Mouse (Mus musculus): ENCODE measurements around the gene Itga9. TPM values are rescaled to one million over a fixed set of nuclear protein-coding genes. Genes with fewer than 3 reads are reported as not detected.
A peak's percentile ranks its signal among the peaks of the same experiment; 100 is the strongest.

Itga9 gene
- polyA plus RNA-seq, 1 experiment from 2014 or later, result 6.2 TPM

DNA sequence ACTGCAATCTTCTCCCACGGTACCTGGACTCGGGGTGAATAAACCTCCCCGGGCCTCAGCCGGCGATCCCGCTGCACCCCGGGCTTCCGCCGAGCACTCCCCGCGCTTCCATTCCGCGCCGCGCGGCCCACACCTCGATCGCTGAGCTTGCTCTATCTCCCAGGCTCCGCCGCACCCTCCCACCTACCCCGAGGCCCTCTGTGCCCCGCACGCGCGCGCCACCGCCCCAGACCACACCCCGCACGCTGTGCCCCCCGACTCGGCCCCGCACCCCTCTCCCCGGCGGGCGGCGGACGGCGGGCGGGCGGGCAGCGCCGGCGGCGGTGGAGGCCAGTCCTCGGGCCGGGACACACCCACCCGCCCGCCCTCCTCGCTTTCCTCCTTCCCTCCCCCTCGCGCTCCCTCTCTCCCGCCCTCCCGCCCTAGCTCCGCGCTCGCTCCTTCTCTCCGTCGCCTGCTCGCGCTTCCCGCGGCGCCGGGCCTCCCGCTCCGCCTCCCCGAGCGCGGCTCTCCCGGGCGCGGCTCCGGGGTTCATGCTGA, 319.7 kb downstream of the Itga9 start, which contains the start of gene Ctdspl:
Ctdspl (plus strand) TSS at position 343 of the 540 bp plus-strand sequence.
- Histone ChIP-seq H3K9me3 (ENCODE audit: control insufficient read depth, low read length) (no peaks in the 10 kb centered on the region), H3K27me3 (replicated peaks; ENCODE audit: control insufficient read depth, insufficient read depth, low read length) (no peaks in the 10 kb centered on the region), H3K36me3 (ENCODE audit: control insufficient read depth, insufficient read depth, low read length) (no peaks in the 10 kb centered on the region), H3K27ac (ENCODE audit: low read depth, low read length) (peak within 1 kb of the TSS; percentile 86), H3K4me1 (replicated peaks; ENCODE audit: control insufficient read depth, insufficient read depth, low read length) (peaks cover 27% of the 10 kb centered on the region), H3K9ac (ENCODE audit: low read depth, low read length) (peak within 1 kb of the TSS; percentile 81), H3K4me2 (peak within 1 kb of the TSS; percentile 100), H3K4me3 (ENCODE audit: low read depth, low read length) (peak within 1 kb of the TSS; percentile 85)
- WGBS, result under 1% methylated on average over 37 of the region's 73 CpGs
- DNase-seq (ENCODE audit: low spot score) (peak; percentile 83), ATAC-seq (replicated peaks; ENCODE audit: low FRiP score) (peak; percentile 61)

DNA sequence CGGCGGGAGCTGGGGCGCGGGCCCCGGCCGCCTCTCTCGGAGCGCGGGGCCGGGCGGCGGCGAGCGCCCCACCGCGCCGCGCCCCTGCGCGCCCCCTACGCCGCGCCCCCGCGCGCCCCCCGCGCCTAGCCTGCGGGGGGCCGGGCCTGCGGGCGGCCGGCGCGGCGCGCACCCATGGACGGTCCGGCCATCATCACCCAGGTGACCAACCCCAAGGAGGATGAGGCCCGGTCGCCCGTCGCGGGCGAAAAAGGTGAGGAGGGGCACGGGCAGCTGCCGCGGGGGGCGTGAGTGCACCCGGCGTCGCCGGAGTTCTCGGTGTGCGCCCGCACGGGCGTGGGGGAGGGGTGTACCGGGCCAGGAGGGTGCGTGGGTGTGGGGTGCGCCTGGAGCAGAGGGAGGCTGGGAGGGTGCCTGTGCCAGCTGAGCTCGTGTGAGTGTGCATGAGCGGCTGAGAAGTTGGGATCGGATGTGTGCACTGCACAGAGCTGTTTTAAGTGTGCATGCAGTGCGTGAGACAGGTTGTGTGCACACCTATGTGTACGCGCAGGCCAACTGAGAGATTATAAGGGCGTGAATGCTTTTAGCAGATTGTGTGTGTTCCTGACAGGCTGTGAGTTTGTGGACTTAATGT, 320.3 kb downstream of the Itga9 start:
- Histone ChIP-seq H3K27ac (ENCODE audit: low read depth, low read length) (peak overlapping the region; percentile 86), H3K4me2 (peak overlapping the region; percentile 100), H3K4me1 (replicated peaks; ENCODE audit: control insufficient read depth, insufficient read depth, low read length) (peaks cover 27% of the 10 kb centered on the region), H3K4me3 (ENCODE audit: low read depth, low read length) (peak overlapping the region; percentile 85), H3K9me3 (ENCODE audit: control insufficient read depth, low read length) (no peaks in the 10 kb centered on the region), H3K27me3 (replicated peaks; ENCODE audit: control insufficient read depth, insufficient read depth, low read length) (no peaks in the 10 kb centered on the region), H3K9ac (ENCODE audit: low read depth, low read length) (peak overlapping the region; percentile 81), H3K36me3 (ENCODE audit: control insufficient read depth, insufficient read depth, low read length) (no peaks in the 10 kb centered on the region)
- 2% methylated on average over 59 of the region's 68 CpGs for WGBS
- DNase-seq (ENCODE audit: low spot score), result peak; percentile 60
- peak; percentile 6; the same call in 1 of the 2 replicates for ATAC-seq (replicated peaks; ENCODE audit: low FRiP score)

- Histone ChIP-seq H3K4me2 (peak overlapping the region; percentile 100), H3K27ac (ENCODE audit: low read depth, low read length) (no peak overlapping the region), H3K9me3 (ENCODE audit: control insufficient read depth, low read length) (no peaks in the 10 kb centered on the region), H3K4me3 (ENCODE audit: low read depth, low read length) (peak overlapping the region; percentile 85), H3K9ac (ENCODE audit: low read depth, low read length) (peak overlapping the region; percentile 81), H3K4me1 (replicated peaks; ENCODE audit: control insufficient read depth, insufficient read depth, low read length) (peaks cover 27% of the 10 kb centered on the region), H3K27me3 (replicated peaks; ENCODE audit: control insufficient read depth, insufficient read depth, low read length) (no peaks in the 10 kb centered on the region), H3K36me3 (ENCODE audit: control insufficient read depth, insufficient read depth, low read length) (no peaks in the 10 kb centered on the region)
- WGBS, result 25% methylated on average over 8 of the region's 8 CpGs
- no peak for DNase-seq (ENCODE audit: low spot score)
- ATAC-seq (replicated peaks; ENCODE audit: low FRiP score), result no peak
These were observed 321.0 kb downstream of the Itga9 start for GRCm38 (mm10) chr9:118927501-118927900.

DNA sequence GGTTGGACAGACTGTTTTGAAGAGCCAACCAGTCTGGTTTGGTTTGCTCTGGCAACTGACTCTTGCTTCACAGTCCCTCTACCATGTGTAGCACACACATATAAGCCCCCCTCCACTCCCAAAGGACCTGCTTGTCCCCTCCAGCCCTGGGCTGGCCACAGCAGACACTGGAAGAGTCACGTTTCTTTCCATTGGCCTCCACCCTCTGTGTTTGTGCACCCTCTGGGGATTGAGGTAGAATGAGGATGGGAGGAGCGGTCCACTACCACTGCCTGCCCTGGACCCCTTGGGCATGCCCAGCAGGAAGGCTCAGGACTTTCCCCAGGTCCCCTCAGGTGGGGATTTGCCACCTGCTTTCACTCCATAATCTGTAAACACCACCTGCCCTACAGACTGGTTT, 321.5 kb downstream of the Itga9 start:
- Histone ChIP-seq H3K9ac (ENCODE audit: low read depth, low read length) (no peak overlapping the region), H3K36me3 (ENCODE audit: control insufficient read depth, insufficient read depth, low read length) (no peaks in the 10 kb centered on the region), H3K4me2 (peak overlapping the region; percentile 100), H3K4me1 (replicated peaks; ENCODE audit: control insufficient read depth, insufficient read depth, low read length) (peaks cover 27% of the 10 kb centered on the region), H3K27me3 (replicated peaks; ENCODE audit: control insufficient read depth, insufficient read depth, low read length) (no peaks in the 10 kb centered on the region), H3K9me3 (ENCODE audit: control insufficient read depth, low read length) (no peaks in the 10 kb centered on the region), H3K27ac (ENCODE audit: low read depth, low read length) (no peak overlapping the region), H3K4me3 (ENCODE audit: low read depth, low read length) (no peak overlapping the region; the same call in 1 of the 2 replicates)
- ATAC-seq (replicated peaks; ENCODE audit: low FRiP score) (no peak), DNase-seq (ENCODE audit: low spot score) (no peak)
- 68% methylated on average over 2 of the region's 2 CpGs for WGBS

DNA sequence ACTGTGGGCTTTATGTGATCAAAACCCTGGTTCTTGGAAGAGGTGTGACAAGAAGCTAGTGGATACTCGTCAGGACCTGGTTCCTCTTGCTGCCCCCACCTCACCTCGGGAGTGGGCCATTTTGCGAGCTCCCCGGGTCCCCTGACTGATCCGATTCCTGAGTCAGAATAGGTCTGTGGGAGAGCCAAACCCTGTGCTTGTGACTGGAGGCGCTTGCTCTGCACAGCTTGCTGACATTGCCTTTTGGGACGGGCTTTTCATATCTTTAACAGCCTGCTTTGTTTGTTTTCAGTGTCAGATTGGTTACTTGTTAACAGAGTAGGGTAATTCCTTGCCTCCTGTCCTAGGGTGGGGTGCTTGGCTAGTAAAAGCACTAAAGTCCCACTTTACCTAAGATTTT, 322.2 kb downstream of the Itga9 start:
- no peak for ATAC-seq (replicated peaks; ENCODE audit: low FRiP score)
- H3K4me3 ChIP-seq (ENCODE audit: low read depth, low read length), result no peak overlapping the region
- H3K4me1 ChIP-seq (replicated peaks; ENCODE audit: control insufficient read depth, insufficient read depth, low read length), result peaks cover 27% of the 10 kb centered on the region
- 55% methylated on average over 7 of the region's 7 CpGs for WGBS
- H3K27ac ChIP-seq (ENCODE audit: low read depth, low read length), result no peak overlapping the region
- no peak for DNase-seq (ENCODE audit: low spot score)
- peak overlapping the region; percentile 100 for H3K4me2 ChIP-seq
- no peaks in the 10 kb centered on the region for H3K36me3 ChIP-seq (ENCODE audit: control insufficient read depth, insufficient read depth, low read length)
- H3K27me3 ChIP-seq (replicated peaks; ENCODE audit: control insufficient read depth, insufficient read depth, low read length), result no peaks in the 10 kb centered on the region
- no peaks in the 10 kb centered on the region for H3K9me3 ChIP-seq (ENCODE audit: control insufficient read depth, low read length)
- no peak overlapping the region for H3K9ac ChIP-seq (ENCODE audit: low read depth, low read length)

DNA sequence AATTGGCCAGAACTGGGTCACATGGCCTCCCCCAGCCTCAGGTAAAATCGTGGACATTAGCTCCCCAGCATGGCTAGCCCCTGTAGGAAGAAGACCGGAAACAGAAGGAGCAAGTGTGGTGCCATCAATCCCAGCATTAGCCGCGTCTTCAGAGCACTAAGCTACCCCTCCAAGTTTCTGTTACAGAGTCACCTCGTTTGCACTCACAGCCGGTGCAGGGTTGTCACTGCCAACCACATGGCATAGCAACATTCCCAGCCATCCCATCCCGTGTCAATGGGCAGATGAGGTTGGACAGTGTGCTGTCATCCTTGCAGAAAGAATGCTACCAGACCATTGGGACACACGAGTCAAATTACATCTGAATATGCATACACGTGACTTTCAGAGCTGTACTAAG, 324.1 kb downstream of the Itga9 start:
- ATAC-seq (replicated peaks; ENCODE audit: low FRiP score), result no peak
- no peak overlapping the region for H3K27ac ChIP-seq (ENCODE audit: low read depth, low read length)
- no peaks in the 10 kb centered on the region for H3K27me3 ChIP-seq (replicated peaks; ENCODE audit: control insufficient read depth, insufficient read depth, low read length)
- no peaks in the 10 kb centered on the region for H3K36me3 ChIP-seq (ENCODE audit: control insufficient read depth, insufficient read depth, low read length)
- no peak overlapping the region for H3K9ac ChIP-seq (ENCODE audit: low read depth, low read length)
- 73% methylated on average over 9 of the region's 9 CpGs for WGBS
- no peaks in the 10 kb centered on the region for H3K9me3 ChIP-seq (ENCODE audit: control insufficient read depth, low read length)
- H3K4me1 ChIP-seq (replicated peaks; ENCODE audit: control insufficient read depth, insufficient read depth, low read length), result peaks cover 23% of the 10 kb centered on the region
- DNase-seq (ENCODE audit: low spot score), result no peak
- H3K4me3 ChIP-seq (ENCODE audit: low read depth, low read length), result no peak overlapping the region
- no peak overlapping the region for H3K4me2 ChIP-seq

GRCm38 (mm10) chr9:118933800-118934199, 327.3 kb downstream of the Itga9 start:
- 83% methylated on average over 9 of the region's 9 CpGs for WGBS
- no peak overlapping the region for H3K27ac ChIP-seq (ENCODE audit: low read depth, low read length)
- no peak overlapping the region for H3K4me3 ChIP-seq (ENCODE audit: low read depth, low read length)
- H3K4me1 ChIP-seq (replicated peaks; ENCODE audit: control insufficient read depth, insufficient read depth, low read length), result peaks cover 5% of the 10 kb centered on the region
- no peaks in the 10 kb centered on the region for H3K27me3 ChIP-seq (replicated peaks; ENCODE audit: control insufficient read depth, insufficient read depth, low read length)
- DNase-seq (ENCODE audit: low spot score) (no peak), ATAC-seq (replicated peaks; ENCODE audit: low FRiP score) (no peak)
- H3K4me2 ChIP-seq, result no peak overlapping the region
- no peak overlapping the region for H3K9ac ChIP-seq (ENCODE audit: low read depth, low read length)
- no peaks in the 10 kb centered on the region for H3K36me3 ChIP-seq (ENCODE audit: control insufficient read depth, insufficient read depth, low read length)
- H3K9me3 ChIP-seq (ENCODE audit: control insufficient read depth, low read length), result no peaks in the 10 kb centered on the region

DNA sequence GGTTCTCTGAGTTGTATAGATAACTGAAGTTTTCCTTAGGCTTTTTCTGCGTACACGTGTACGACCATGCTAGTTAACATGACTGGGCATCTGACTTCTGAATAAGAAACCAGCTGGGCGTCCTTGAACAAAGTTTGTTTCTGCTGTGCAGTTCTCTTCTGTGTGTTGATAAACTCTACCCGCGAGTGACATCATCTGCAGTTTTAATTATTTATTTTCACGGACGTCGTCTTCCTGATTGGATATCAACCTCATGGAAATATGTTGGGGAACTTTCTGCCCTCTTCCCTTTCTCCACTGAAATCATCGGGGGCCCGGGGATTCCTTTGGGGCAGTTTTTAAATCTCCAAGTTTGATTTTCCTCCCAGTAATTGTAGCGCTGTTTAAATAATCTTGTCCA, 327.8 kb downstream of the Itga9 start:
- Histone ChIP-seq H3K9ac (ENCODE audit: low read depth, low read length) (no peak overlapping the region), H3K27ac (ENCODE audit: low read depth, low read length) (no peak overlapping the region), H3K4me1 (replicated peaks; ENCODE audit: control insufficient read depth, insufficient read depth, low read length) (peaks cover 7% of the 10 kb centered on the region), H3K36me3 (ENCODE audit: control insufficient read depth, insufficient read depth, low read length) (no peaks in the 10 kb centered on the region), H3K27me3 (replicated peaks; ENCODE audit: control insufficient read depth, insufficient read depth, low read length) (no peaks in the 10 kb centered on the region), H3K9me3 (ENCODE audit: control insufficient read depth, low read length) (no peaks in the 10 kb centered on the region), H3K4me3 (ENCODE audit: low read depth, low read length) (no peak overlapping the region), H3K4me2 (no peak overlapping the region)
- ATAC-seq (replicated peaks; ENCODE audit: low FRiP score) (no peak), DNase-seq (ENCODE audit: low spot score) (no peak)
- WGBS, result 76% methylated on average over 12 of the region's 12 CpGs

GRCm38 (mm10) chr9:118935098-118935497, 328.6 kb downstream of the Itga9 start:
- H3K4me3 ChIP-seq (ENCODE audit: low read depth, low read length), result no peak overlapping the region
- ATAC-seq (replicated peaks; ENCODE audit: low FRiP score) (no peak), DNase-seq (ENCODE audit: low spot score) (no peak)
- H3K9ac ChIP-seq (ENCODE audit: low read depth, low read length), result no peak overlapping the region
- WGBS, result 62% methylated on average over 13 of the region's 13 CpGs
- H3K27me3 ChIP-seq (replicated peaks; ENCODE audit: control insufficient read depth, insufficient read depth, low read length), result no peaks in the 10 kb centered on the region
- no peaks in the 10 kb centered on the region for H3K36me3 ChIP-seq (ENCODE audit: control insufficient read depth, insufficient read depth, low read length)
- no peaks in the 10 kb centered on the region for H3K9me3 ChIP-seq (ENCODE audit: control insufficient read depth, low read length)
- H3K4me2 ChIP-seq, result no peak overlapping the region
- H3K27ac ChIP-seq (ENCODE audit: low read depth, low read length), result no peak overlapping the region
- H3K4me1 ChIP-seq (replicated peaks; ENCODE audit: control insufficient read depth, insufficient read depth, low read length), result peaks cover 5% of the 10 kb centered on the region; the same call in 1 of the 2 replicates

Measured in liver, embryonic 11.5 days (tissue).